Mouse (Mus musculus) T-helper 2 cell (primary cell): ENCODE results near the gene Zfhx3.

Source experiments
- in situ Hi-C: fragments of 300-600 bp; cut with MboI, MseI; formaldehyde crosslinking; loops from one replicate; pipeline ENCODE4 v1.15.1; 2025; ENCODE audit warnings: high pct_unique_total_duplicates

The Zfhx3 gene

DNA sequence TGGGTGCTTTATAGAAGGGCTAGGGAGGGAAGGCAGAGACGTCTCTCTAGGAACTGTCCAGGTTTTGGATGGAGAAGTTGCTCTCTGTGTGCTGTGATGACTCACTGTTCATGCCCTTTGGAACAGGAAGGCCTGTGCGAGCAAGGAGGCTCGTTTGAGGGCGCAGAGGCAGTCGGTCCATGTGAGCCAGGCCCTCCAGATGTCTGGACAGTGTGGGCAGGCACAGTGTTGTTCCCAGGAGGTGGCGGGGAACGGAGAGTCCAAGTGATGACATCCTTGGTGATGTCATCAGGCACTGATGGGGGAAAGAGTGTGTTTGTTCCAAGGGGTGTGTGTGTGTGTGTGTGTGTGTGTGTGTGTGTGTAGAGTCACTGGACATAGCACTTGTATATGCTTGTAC is 800.8 kb downstream of the Zfhx3 start:
- in situ Hi-C loops = no loop called here

DNA sequence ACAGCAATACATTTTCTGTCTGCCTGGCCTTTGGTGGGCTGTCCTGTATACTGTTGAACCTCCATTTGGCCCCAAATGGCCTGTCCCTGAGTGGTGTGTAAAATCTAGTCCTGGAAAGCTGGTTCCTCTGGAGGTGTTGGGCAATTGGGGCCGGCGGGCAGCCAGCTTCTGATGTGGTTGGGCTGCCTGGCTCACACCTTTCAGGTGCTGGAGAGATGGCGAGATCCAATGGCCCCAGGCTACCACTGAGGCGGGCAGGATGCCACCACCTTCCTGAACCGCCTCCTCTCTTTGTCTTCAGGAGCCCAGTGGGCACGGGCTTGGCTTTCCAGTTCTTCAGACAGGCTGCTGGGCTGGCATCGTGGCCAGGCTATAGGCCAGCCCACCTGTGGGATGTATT is 803.1 kb downstream of the Zfhx3 start:
- in situ Hi-C loops = no loop called here

DNA sequence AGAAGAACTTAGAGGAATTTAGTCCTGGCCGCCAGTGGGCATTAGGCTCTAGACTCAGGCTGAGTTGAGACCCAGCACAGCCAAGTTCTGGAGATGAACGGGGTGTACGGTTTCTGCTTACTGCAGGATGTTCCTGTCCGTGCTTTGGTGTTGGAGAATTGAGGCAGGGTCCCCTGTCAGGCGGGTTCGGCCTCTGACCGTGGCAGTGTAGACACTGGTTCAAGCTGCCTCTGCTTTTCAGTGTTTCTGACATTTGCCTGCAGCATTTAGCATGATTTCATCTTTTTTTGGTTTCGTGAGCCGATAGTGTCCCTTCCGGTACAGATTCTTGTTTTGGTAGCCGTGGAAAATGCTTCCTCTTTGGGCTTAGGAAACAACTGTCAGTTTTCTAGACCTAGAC is 805.7 kb downstream of the Zfhx3 start:
- in situ Hi-C loops = no loop called here

DNA sequence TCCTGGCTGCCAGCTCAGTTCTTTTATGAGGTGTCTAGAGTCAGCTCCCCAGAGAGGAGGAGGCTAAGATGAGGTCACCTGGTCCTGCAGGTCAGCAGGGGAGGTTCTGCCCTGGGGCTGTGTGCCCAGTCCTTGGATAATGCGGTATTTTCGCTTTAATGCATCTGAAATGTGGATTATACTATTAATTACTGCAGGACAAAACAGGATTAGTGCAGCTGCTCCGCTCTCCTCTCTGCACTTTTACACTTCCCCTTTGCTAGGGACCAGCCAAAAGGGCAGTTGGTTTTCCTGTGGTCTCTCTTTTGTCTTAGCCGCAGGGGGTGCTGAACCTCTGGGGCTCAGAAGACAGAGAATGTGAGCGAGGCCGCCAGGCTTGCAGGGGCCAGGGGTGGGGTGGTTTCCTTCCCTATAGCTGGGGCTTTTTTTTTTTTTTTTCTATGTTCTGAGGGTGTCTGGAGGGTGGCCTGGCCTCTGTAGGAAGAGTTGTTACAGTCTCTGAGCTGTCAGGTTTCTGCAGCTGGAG is 806.5 kb downstream of the Zfhx3 start:
- in situ Hi-C loops = no loop called here

DNA sequence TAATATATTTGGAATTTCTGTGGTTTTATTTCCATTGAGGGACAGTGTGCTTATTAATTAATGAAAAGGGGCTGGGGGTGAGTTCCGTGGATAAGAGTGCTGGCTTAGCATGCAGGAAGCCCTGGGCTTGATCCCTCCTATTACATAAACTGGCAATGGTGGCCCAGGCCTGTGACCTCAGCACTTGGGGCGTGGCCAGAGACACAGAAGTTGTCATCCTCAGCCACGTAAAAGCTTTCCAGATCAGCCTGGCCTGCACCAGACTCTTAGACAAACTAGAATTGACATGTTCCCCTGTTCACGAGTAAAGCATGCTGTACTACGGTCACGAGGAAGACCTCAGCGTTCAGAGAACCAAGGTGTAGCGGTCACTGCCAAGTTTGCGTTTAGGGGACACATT is 808.4 kb downstream of the Zfhx3 start:
- in situ Hi-C loops = no loop called here

DNA sequence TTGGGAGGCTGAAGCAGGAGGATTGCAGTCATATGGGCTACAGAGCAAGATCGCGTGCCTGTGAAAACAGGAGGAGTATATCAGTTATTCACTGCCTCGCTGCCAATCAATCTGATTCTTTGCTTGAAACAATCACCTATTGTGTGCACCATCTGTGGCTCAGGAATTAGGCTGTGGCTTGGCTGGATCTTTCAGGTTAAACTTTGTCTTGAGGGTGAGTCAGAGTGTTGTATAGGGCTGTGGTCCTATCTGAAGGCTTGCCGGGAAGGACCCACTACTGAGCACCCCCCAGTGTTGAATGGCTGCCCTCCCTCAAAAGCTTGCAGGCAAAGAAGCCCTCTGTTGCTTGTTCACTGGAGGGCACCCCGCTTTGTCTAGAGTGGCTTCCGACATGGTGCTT is 812.1 kb downstream of the Zfhx3 start:
- in situ Hi-C loops = no loop called here

DNA sequence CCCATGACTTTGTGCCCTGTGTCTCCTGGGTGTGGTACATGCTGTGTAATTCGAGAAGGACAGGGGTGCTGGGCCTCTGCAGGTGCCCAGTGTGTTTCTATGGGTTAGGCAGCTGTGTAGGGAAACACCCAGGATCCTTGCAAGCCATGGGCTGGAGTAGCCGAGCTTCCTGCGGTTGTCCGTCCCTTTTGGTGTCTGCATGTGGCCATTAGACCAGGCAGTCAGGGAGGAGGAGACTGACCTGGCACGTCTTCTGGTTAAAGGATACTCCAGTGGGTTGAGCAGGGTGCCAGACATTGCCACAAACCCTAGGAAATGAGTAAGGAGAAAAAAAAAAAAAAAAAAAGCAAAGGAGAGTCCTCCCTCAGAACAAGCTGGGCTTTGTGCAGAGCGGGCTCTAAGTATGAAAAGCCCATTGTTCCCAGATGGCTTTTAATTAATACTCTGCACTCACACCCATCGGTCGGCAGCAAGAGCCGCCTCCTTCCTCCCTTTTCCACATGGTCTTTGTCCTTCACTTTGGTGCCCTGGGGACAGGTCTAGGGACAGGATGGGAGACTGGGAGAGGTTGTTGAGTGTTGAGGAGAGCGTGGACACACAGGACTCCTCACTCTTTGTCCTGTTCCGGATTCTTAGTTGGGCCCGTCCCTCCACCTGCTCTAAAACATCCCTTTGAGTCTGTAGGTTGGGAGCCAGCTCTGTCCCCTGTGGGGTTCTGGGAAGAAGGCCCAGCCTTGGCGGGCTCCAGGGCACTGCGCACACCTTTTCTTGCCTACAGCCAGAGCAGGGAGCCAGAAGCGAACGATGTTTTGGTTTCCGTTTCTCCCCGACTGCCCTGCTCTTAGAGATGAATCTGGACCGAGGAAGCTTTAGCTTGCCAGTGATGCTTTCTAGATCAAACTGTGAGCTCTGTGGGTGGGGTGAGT is 813.2 kb downstream of the Zfhx3 start:
- in situ Hi-C loops = no loop called here

DNA sequence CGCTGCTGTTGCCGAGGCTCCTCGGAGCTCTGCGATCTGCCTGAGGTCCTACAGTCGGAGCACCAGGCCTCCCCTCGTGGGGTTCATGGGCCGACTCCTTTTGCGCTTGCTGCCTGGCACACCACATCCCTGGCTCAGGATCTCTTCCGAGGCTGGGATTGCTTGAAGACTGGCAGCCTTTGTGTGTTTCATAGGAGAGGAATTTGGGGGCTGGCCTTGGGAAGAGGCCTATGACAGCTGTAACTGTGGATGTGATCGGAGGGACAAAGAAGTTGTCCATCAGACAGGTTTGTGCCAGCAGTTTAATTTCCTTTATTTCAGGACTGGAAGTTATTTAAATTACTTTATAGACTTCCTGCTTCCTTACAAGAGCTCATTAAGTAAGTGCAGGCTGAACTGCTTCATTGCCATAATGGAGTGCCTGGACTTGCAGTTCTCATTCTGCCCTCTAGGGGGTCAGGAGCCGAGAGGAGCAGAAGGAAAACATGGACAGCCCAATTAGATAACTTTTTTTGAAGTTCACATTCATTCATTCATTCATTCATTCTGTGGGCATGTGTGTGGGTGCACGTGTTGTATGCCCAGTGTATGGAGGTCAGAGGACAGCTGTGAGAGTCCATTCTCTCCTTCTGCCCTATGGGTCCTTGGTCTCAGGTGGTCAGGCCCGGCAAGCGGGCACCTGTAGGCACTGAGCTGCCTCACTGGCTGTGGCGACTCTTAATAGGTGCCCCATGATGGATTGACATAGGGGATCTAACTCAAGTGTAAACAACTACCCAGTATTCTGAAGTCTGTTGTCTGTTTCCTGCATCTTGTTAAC is 817.3 kb downstream of the Zfhx3 start:
- in situ Hi-C loops = no loop called here

DNA sequence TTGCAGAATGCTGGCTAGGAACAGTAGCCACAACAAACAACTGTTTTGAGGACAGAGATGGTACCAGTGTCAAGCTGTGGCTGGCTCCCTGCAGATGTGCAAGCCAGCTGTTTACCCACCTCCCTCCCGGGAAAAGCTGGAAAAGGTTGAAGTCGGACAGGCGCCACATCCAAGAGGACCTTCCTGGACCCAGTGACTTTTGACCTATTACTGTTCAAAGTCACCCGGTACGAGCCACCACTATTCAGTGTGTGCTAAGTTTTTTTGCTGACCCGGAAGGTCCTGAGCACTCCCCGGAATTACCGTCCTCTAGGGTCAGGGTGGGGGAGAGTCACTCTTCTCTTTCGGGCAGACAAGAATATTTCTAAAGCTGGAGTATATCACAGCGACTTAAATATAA is 818.3 kb downstream of the Zfhx3 start:
- in situ Hi-C loops = no loop called here

DNA sequence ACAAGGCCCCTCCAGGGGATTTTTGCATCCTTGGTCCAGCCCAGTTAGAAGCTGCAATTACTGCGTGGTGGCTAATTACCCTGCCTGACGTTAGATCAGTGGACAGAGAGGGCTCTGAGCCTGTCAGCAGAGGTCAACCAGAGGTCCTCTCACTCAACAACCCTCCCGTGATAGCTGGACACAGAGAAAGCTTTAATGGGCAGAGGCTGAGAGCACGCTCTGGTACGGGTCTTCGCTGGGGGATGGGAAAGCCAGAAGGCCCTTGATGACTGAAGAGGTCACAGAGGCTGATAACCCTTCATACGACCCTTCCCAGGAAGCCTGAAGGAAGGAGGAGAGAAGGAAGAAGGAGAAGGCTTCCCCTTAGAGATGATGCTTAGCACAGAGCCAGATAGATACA is 820.1 kb downstream of the Zfhx3 start:
- in situ Hi-C loops = no loop called here

DNA sequence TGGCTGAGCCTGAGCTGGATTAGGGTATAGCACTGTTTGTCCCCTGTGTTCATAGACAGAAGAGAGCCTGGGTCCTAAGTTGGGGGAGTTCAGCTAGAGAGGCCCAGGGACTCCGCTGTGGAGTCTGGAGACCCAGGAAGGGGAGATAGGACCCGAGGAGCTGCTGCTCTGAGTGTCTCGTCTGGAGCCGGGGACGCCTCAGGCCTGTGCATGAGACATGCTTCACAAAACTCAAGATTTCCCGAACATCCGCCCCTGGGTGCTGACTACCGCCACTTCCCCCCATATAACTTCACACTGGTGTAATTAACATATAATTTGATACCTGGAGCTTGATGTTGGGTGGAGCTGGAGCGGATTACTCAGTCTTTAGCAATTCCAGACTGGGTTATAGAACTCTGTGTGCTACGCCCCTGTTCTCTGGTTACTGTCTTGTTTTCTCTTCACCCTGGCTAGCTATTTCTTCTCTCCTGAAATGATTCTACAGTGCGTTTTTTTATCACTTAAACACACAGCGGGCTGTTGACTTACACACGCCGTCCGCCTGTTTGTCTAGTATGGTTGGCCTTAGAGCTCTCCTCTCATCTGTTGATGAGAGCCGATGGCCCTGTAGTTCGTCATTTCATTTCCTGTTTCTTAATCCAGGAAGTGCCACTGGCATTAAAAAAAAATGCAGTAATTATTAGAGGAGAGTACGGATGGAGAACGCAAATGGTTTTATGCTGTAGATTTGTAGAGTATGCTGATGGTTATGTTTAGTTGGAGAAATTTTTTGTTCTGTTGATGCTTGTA is 822.2 kb downstream of the Zfhx3 start:
- in situ Hi-C loops = no loop called here

DNA sequence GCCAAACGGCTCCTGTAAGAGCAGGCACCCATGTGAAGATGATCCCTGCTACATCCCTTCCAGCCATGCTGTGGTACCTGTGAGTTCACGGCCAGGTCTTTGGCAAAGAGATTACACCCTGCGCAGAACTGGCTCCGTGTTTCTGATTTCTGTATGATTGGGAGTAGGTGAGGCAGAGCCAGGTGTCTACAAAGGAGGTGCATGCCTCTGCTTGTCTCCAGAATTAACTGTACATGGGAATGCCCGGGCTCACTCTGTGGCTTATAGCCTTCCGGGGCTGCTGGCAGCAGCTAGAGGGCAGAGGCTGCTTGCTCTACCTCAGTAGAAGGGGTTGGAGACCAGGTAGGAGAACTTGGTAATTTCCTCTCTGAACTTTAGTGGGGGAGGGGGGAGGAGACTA is 823.7 kb downstream of the Zfhx3 start:
- in situ Hi-C loops = no loop called here

DNA sequence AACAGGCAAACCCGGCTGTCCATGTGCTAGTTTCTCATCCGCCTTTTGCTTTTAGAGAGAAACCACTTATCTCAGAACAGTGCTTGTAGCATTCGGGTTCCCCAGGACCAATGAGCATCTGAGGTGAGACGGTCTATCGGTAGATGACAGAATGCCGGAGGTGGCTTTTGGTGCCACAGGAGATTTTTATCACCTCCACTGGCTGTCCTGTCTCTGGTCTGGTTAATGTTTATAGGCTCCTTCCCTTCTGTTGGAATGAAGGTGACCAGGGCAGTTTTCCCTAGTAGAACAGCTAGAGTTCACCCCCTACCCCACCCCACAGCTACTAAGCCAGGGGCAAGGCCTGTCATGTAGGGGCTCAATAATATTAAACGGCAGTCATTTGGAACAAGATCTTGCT is 825.6 kb downstream of the Zfhx3 start:
- in situ Hi-C loops = no loop called here

DNA sequence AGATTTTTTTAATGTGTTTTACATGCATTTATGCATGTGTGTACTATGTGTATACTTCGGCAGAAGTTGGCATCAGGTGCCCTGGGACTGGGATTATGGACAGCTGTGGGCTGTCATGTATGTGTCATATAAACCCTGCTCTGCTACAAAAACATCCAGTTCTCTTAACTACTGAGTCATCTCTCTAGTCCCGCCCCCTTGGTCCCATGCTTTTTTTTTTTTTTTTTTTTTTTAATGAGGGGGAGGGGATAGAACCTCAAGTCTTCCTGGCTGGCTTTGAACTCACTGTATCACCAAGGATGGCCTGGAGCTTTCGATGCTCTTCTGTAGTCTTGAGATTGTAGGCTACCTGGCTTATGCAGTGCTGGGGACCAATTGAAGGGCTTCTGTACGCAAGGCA is 827.9 kb downstream of the Zfhx3 start:
- in situ Hi-C loops = no loop called here

DNA sequence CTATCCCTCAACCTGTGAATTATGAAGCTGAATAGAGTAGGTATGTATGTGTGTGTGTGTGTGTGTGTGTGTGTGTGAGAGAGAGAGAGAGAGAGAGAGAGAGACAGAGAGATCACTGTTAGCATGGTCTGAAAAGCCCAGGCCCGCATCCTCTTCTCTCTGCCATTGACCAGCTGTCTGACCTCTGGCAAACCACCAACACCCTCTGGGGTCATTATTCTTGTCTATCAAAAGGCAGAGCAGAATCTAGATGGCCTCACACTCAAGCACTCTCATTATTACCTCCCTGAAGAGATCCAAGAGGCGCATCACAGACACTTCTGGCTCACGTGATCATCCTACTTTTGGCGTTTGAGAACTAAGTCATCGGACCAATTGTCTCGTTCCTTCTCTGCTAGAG is 831.0 kb downstream of the Zfhx3 start:
- in situ Hi-C loops = no loop called here

DNA sequence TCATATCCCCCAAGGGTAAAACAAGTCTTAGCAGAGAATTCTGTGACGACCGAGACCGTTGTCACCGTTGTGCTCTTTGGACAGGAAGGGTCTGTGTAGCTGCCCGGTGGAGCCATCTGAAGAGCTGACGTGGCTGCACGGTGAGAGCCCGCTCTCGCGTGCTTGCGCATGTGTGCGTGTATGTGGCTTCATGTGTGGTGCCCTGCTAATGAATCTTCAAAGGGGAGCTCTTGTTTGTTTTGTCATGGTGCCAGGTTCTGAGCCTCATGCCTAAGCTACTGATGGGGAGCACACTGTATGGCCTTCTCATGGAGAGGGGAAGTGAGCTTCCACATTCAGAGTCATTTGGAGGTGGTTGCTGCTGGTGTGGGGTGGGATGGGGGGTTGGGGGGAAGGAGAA is 835.6 kb downstream of the Zfhx3 start:
- in situ Hi-C loops = no loop called here

DNA sequence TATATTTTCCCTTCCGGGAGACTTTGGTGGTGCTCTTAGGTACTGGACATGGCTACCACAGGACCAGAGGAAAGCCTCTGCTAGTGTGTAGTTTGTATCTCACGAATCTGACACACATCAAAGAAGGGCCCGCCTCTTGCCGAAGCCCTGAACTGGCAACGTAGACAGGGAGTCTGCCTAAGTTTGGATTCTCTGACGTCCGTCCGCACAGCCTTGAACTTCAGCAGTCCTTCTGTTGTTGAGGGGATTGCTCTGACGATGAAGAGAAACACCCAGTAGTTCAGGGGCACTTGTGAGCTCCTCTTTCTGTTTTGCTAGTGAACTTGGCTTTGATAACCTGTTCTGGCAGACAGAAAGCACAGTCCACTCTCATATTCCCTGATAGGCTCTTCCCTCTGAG is 836.1 kb downstream of the Zfhx3 start:
- in situ Hi-C loops = no loop called here

DNA sequence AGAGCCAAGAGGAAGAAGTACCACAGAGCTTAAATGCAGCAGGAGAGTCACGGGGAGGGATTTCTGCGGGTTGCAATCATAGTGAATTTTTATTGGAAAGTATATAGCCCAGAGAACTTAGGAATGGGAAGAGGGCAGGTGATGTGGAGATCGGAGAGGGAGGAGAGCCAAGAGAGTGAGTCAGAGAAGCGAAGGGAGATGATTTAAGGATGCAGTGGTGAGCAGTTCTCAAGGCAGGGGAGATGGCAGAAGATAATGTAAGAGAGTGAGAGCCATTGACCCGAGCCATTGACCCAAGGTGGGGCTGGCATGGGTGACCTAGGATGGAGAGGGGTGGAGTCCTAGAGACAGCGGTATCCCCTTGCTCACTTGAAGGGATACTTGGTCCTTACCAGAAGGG is 838.3 kb downstream of the Zfhx3 start:
- in situ Hi-C loops = no loop called here

DNA sequence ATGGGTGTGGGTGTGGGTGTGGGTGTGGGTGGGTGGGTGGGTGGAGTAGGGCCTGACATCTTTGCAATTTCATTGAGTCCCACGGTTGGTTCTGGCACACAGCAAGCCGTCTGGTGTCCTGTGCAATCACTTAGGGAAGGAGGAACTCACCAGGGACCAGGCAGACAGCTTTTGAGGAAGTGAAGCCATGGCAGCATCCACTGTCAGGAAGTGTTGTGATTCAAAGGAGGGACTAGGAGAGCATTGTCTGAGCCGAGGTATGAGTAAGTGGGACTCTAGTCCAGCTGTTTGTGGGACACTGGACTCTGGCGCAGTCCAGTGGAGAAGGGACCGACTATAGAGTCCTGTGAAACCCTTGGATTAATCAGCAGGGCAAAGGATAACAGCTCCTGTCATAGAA is 838.7 kb downstream of the Zfhx3 start:
- in situ Hi-C loops = no loop called here

DNA sequence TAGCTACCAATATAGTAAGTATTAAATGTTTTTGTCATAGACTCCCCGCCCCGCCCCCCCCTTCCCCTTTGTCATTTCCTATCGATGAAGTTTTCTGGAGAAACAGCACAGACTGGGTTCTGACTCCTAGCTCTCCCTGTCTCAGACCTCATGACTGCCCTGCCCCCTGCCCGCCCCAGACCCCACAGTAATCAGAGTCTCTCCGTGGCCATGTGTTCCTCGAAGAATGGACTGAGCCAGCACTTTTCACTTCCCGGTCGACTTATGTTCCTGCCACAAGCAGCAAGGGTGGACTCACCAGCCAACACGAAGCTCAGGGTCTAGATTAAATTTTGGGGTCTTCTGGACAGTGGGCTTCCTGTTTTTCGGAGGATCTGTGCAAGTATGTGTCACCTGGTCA is 840.7 kb downstream of the Zfhx3 start:
- in situ Hi-C loops = no loop called here

DNA sequence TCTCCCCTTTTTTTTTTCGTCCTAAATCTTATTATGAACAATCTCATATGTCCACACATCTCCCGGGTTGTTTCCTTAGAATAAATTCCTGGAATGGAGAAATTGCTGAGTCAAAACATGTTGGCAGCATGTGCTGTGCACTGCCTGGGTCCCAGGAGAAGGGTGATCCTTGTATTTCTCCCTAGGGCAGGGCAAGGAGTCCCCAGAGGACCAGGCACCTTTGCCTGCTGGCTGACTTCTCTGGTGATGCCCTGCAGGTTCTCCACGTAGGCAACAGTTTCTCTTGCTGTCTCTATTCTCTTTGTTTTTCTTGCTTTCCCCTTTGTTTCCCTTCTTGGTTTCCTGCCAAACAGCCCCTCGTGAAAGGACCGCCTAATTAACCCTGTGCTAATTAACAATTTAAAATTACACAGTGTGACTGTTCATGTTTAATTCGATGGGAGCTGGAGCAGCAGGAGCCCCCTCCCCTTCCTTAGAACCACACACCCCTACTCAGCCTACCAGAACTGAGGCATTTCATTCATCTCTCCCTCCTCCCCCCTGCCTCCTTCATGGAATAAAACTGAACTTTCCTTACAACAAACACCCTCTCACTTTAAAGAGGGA is 845.8 kb downstream of the Zfhx3 start:
- in situ Hi-C loops = no loop called here

DNA sequence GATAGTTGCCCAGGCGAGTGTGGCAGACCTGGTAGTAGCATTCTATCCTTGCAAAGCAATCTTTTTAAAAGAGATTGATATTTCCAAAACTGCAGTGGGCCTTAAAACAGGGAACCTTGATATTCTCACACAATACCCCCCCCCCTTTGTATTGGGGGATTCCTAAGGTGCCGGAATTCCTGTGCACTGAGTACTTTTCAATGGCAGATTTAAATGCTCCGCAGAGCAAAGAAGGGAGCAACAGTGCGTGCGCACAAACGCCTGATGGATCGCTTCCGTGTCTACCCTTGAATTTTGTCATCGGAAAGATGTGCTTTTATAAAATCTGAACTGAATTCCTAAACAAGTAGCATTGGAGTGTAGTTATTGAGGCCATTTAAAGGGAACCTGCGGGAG is 846.3 kb downstream of the Zfhx3 start:
- in situ Hi-C loops = no loop called here
